22 mouse cellular contexts compared by ENCODE assay signal in genomic region chr10:106910108-106910507, GRCm38 (mm10).
"Had no signal": no experiment of that assay in that cellular context is flagged by ENCODE, and none has a peak within 500 bp of the region (broad histone marks: within the 10 kb centered on the region; RNA-seq: fewer than 3 reads in every experiment).

No protein-coding gene starts in this region.

- H3K4me3 ChIP-seq: left cerebral cortex, adult 2 months; limb, embryonic 12.5 days; limb, embryonic 15.5 days had no signal

- ATAC-seq: liver, postnatal 0 days; lung, postnatal 0 days had no signal

- H3K27me3 ChIP-seq: limb, embryonic 12.5 days; limb, embryonic 15.5 days had no signal

- H3K9me3 ChIP-seq: limb, embryonic 12.5 days; limb, embryonic 15.5 days had no signal

- H3K9ac ChIP-seq: limb, embryonic 12.5 days; limb, embryonic 15.5 days; liver, embryonic 14.5 days; liver, postnatal 0 days; lung, embryonic 14.5 days had no signal

- DNase-seq: kidney, adult 18-20 months; kidney, adult 9 months; kidney, postnatal 14 days; kidney, postnatal 4 days; layer of hippocampus, postnatal 36 days; left cerebral cortex, postnatal 4 days; liver, postnatal 0 days; lung, embryonic 14.5 days; midbrain, embryonic 14.5 days; right cerebral cortex, postnatal 14 days; right cerebral cortex, postnatal 4 days; thymus, adult 2 months; thymus, postnatal 14 days; thymus, postnatal 4 days had no signal

- H3K36me3 ChIP-seq: limb, embryonic 12.5 days; limb, embryonic 15.5 days had no signal

- H3K4me2 ChIP-seq: limb, embryonic 12.5 days; limb, embryonic 15.5 days; liver, embryonic 11.5 days; lung, embryonic 14.5 days; midbrain, embryonic 11.5 days had no signal

- H3K27ac ChIP-seq: left cerebral cortex, adult 2 months; limb, embryonic 12.5 days; limb, embryonic 15.5 days; liver, embryonic 14.5 days; stomach, postnatal 0 days had no signal

- H3K4me1 ChIP-seq: limb, embryonic 12.5 days; limb, embryonic 15.5 days had no signal
